ENCODE assay signal across 11 mouse cellular contexts in the genomic region with DNA sequence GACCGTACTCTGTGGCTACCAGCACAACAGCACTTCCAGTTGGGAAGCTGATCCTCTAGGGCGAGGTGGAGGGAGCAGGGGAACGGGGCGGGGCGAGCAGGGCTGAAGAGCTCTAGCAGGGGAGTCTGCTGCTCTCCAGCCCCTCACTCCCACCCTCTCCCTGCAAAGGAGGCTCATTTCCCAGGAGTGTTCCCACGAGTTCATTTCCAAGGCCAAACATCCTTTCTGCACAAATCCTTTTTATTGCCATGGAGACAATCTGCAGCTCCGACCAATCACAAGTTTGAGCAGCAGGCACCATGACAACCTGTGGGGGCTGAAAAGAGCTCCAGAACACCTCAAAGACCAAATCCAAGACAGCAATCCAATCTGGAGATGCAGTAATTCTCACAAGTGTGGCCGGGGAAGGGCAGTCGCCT. TPM values are rescaled to one million over a fixed set of nuclear protein-coding genes. Genes with fewer than 3 reads are reported as not detected.
A peak's percentile ranks its signal among the peaks of the same experiment; 100 is the strongest.
DNase-seq lines count a peak whose midpoint lies in the region; ATAC-seq lines count a peak whose summit lies in the region.
"Had no signal": no experiment of that assay in that cellular context is flagged by ENCODE, and none has a peak within 500 bp of the region (broad histone marks: within the 10 kb centered on the region; RNA-seq: fewer than 3 reads in every experiment).

No protein-coding gene starts in this region.

- no peak overlapping the region for H3K4me2 ChIP-seq in neural tube, embryonic 11.5 days (ENCODE audit: low read depth)
- H3K4me2 ChIP-seq in hindbrain, embryonic 13.5 days, result no peak overlapping the region
- no peak overlapping the region for H3K4me2 ChIP-seq in limb, embryonic 13.5 days (replicated peaks)
- H3K4me2 ChIP-seq: embryonic facial prominence, embryonic 13.5 days; liver, embryonic 13.5 days had no signal

- ATAC-seq in neural tube, embryonic 11.5 days (ENCODE audit: insufficient read depth, low FRiP score, low TSS enrichment), result no peak
- ATAC-seq in hindbrain, embryonic 13.5 days (ENCODE audit: low FRiP score), result peak; percentile 83
- ATAC-seq in limb, embryonic 13.5 days (ENCODE audit: low FRiP score, low read depth), result peak; percentile 51; the same call in 1 of the 2 replicates

- H3K27ac ChIP-seq in neural tube, embryonic 11.5 days (ENCODE audit: low read depth, low read length), result no peak overlapping the region
- H3K27ac ChIP-seq in hindbrain, embryonic 13.5 days, result peak overlapping the region; percentile 62
- H3K27ac ChIP-seq in limb, embryonic 13.5 days, result no peak overlapping the region
- H3K27ac ChIP-seq: embryonic facial prominence, embryonic 13.5 days; liver, embryonic 13.5 days had no signal

- no peak overlapping the region for H3K4me3 ChIP-seq in neural tube, embryonic 11.5 days (ENCODE audit: low read depth, low read length)
- no peak overlapping the region for H3K4me3 ChIP-seq in hindbrain, embryonic 13.5 days
- no peak overlapping the region for H3K4me3 ChIP-seq in limb, embryonic 13.5 days
- H3K4me3 ChIP-seq: embryonic facial prominence, embryonic 13.5 days; liver, embryonic 13.5 days had no signal

- H3K9me3 ChIP-seq in neural tube, embryonic 11.5 days (ENCODE audit: control insufficient read depth, low read length), result no peaks in the 10 kb centered on the region
- H3K9me3 ChIP-seq in hindbrain, embryonic 13.5 days, result no peaks in the 10 kb centered on the region
- H3K9me3 ChIP-seq in limb, embryonic 13.5 days, result peaks cover 6% of the 10 kb centered on the region; the same call in 1 of the 2 replicates
- H3K9me3 ChIP-seq: G1E; liver, embryonic 13.5 days had no signal

- H3K9ac ChIP-seq in neural tube, embryonic 11.5 days (ENCODE audit: low read length), result no peak overlapping the region
- H3K9ac ChIP-seq in hindbrain, embryonic 13.5 days, result no peak overlapping the region
- peak overlapping the region; percentile 25; the same call in 1 of the 2 replicates for H3K9ac ChIP-seq in limb, embryonic 13.5 days
- H3K9ac ChIP-seq: embryonic facial prominence, embryonic 13.5 days; liver, embryonic 13.5 days had no signal

- H3K36me3 ChIP-seq in neural tube, embryonic 11.5 days (ENCODE audit: control insufficient read depth, insufficient read depth, low read length), result no peaks in the 10 kb centered on the region
- H3K36me3 ChIP-seq in hindbrain, embryonic 13.5 days, result no peaks in the 10 kb centered on the region
- H3K36me3 ChIP-seq in limb, embryonic 13.5 days, result no peaks in the 10 kb centered on the region
- H3K36me3 ChIP-seq: embryonic facial prominence, embryonic 13.5 days; G1E; liver, embryonic 13.5 days had no signal

- intact Hi-C loops in heart, postnatal 36 days (cut with DNase I), result no loop called here

- peak; percentile 18 for DNase-seq in neural tube, embryonic 11.5 days (ENCODE audit: low spot score)
- DNase-seq in neural tube, embryonic 10.5 days (ENCODE audit: extremely low spot score, low spot score), result no peak
- DNase-seq in testis, postnatal 10 days (ENCODE audit: low spot score), result peak; percentile 76
- DNase-seq in heart, postnatal 36 days, result no peak
- DNase-seq in urinary bladder, adult 18-20 months (ENCODE audit: low spot score in 2 of 2), result no peak
- no peak for DNase-seq in cerebellum, adult 9-10 months
- DNase-seq: liver, embryonic 13.5 days had no signal

- 48% methylated on average over 9 of the region's 9 CpGs for WGBS in neural tube, embryonic 11.5 days
- 27% methylated on average over 9 of the region's 9 CpGs for WGBS in hindbrain, embryonic 13.5 days
- 34% methylated on average over 9 of the region's 9 CpGs for WGBS in limb, embryonic 13.5 days

- H3K4me1 ChIP-seq in neural tube, embryonic 11.5 days (ENCODE audit: control insufficient read depth, insufficient read depth, low read length), result peaks cover 5% of the 10 kb centered on the region
- peaks cover 26% of the 10 kb centered on the region for H3K4me1 ChIP-seq in hindbrain, embryonic 13.5 days (replicated peaks)
- peaks cover 22% of the 10 kb centered on the region for H3K4me1 ChIP-seq in limb, embryonic 13.5 days
- H3K4me1 ChIP-seq: liver, embryonic 13.5 days had no signal

- H3K27me3 ChIP-seq in neural tube, embryonic 11.5 days (ENCODE audit: control insufficient read depth, insufficient read depth, low read length), result no peaks in the 10 kb centered on the region
- H3K27me3 ChIP-seq in hindbrain, embryonic 13.5 days, result 0 out of 2 replicates have a peak, but pooled peaks cover 2% of the 10 kb centered on the region
- peaks cover 4% of the 10 kb centered on the region; the same call in 1 of the 2 replicates for H3K27me3 ChIP-seq in limb, embryonic 13.5 days
- H3K27me3 ChIP-seq: embryonic facial prominence, embryonic 13.5 days had no signal

RNA-seq across cellular contexts. Expression of a gene that starts 32.4 kb away (rescaled TPM):
- not detected in 2 replicates for polyA plus RNA-seq in neural tube, embryonic 11.5 days (2014; fragmentation: Nextera tagmentation; extraction: Ambion mirVana)
- polyA plus RNA-seq in hindbrain, embryonic 13.5 days (2015; fragmentation: Nextera tagmentation; extraction: Ambion mirVana), result 0.93 and 1.3 TPM in 2 replicates
- 0.67 and 1.3 TPM in 2 replicates for polyA plus RNA-seq in limb, embryonic 13.5 days (2015; fragmentation: Nextera tagmentation; extraction: Ambion mirVana)
- total RNA-seq in heart, postnatal 36 days (2021), result not detected
- total RNA-seq: G1E had no signal
- polyA plus RNA-seq: G1E; liver, embryonic 13.5 days had no signal

Comparison
In these comparisons a context has a peak if more than half of its experiments do, and no peak if none do; other contexts are left out.
1. DNase-seq: peak in neural tube, embryonic 11.5 days (single experiment) and testis, postnatal 10 days (single experiment); none in neural tube, embryonic 10.5 days (single experiment), heart, postnatal 36 days (0 of 2), urinary bladder, adult 18-20 months (0 of 2) and cerebellum, adult 9-10 months (single experiment).